Mouse (Mus musculus): ENCODE data around the gene Trem3.

The Trem3 gene

DNA sequence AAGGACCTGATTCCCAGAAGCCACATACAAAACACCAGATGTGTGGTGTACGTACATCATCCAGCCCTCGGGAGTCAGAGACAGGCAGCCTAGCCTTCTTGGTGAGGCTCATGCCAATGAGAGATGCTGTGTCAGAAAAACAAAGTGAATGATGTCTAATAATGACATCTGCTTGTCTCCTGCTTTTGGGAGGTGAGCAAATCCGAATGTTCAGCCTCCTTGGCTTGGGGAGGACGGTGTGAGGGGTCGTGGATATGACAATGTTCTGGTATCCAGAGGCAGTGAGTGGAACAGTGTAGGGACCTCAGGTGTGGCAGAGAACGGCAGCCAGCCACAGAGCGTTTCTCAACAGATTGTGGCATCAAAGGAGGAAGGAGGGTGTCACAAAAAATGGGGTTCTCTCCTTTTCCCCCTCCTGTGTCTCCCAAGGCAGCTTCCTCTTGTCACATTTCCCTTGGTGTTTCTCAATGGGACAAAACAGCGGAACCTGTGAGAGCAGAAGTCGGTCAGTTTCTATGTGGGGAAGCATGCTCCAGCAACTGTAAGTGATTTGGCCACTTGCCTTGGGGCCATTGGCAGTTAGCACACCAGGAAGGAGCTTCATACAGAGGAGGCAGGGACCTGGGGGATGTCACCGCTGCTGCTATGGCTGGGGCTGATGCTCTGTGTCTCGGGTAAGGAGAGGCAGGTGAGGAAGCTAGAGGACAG, at the start of gene Trem3:
Gene Trem3, plus strand, starts transcription at position 557 of the 708 bp plus-strand sequence.
- DNase-seq (ENCODE audit: low spot score in 2 of 2), result peak; percentile 38 to 41

DNA sequence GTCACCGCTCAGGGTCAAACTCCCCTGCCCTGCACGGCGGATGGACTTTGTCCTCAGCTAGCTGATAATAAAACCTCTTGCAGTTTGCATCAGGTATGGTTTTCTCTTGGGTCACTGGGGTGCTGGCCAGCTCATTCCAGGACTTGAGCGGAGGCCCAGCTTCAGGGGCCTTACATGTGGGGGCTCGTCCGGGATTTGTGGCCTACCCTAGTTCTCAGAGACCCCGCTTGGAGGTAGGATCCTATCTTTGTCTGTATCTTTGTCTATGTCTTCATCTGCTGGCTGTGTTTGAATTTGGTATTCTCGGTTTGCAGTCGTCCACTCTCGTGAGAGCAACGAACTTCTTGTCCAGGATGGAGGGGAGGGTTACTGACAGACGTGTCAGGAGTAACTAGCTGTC, 44.5 kb upstream of the Trem3 start:
- DNase-seq (ENCODE audit: low spot score in 2 of 2), result peak in 1 of 2 experiments; percentile 8

DNA sequence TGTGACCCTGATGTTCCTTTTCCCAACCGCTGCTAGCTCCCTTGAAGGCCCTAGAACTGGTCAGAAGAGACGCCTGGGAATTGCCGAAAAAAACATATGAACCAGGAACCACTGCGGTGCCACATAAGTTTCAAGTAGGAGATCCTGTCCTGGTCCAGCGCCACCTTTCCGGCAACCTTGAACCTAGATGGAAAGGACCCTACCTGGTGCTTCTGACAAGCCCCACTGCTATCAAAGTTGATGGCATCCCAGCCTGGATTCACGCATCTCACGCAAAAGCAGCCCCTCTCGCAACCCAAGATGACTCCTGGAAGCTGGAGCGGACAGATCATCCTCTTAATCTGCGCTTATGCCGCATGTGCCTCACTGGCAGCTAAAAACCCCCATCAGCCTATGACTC, 35.0 kb upstream of the Trem3 start:
- peak in 1 of 2 experiments; percentile 8 for DNase-seq (ENCODE audit: low spot score in 2 of 2)

- DNase-seq (ENCODE audit: low spot score in 2 of 2), result peak in 1 of 2 experiments; percentile 5
Measured at GRCm38 (mm10) chr17:48213511-48213910, 34.1 kb upstream of the Trem3 start.

GRCm38 (mm10) chr17:48215429-48215828, 32.1 kb upstream of the Trem3 start:
- DNase-seq (ENCODE audit: low spot score in 2 of 2), result no peak

- DNase-seq (ENCODE audit: low spot score in 2 of 2), result peak in 1 of 2 experiments; percentile 7
Measured at GRCm38 (mm10) chr17:48230680-48231079, 16.9 kb upstream of the Trem3 start.

DNA sequence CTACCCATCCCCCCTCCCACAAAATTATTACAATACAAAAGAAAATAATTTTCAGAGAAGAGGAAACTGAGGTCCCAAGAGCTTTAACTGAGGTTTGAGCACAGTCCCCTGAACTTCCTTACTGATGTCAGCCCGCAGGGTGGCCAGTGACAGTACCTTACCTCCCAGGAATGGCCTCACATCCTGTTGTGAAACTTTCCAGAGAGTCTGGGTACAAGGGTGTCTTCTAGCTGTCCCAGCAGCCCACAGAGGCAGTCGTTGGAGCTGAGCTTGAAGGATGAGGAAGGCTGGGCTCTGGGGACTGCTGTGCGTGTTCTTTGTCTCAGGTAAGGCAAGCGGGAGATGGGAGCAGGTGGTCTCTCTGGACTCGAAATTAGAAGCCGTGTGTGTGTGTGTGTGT, 15.1 kb upstream of the Trem3 start, which contains the start of gene Trem1:
Gene Trem1, plus strand, starts transcription at position 251 of the 400 bp plus-strand sequence.
- peak in 1 of 2 experiments; percentile 6 for DNase-seq (ENCODE audit: low spot score in 2 of 2)

DNA sequence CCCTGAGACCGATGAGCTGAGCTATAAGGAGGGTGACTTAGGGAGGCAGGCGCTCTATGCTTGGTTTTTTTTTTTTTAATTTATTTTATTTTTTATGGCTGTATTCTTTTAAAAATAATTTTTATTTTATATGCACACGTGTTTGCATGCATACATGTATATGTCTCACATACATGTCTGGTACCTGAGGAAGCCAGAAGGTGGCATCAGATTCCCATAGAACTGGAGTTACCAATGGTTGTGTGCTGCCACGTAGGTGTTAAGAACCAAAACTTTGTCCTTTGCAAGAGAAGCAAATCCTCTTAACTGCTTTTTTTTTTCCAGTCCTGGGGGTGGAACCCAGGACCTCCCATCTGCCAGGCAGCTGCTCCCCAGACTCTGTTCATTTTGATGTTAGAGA, 13.8 kb upstream of the Trem3 start:
- DNase-seq (ENCODE audit: low spot score in 2 of 2), result peak in 1 of 2 experiments; percentile 3

DNA sequence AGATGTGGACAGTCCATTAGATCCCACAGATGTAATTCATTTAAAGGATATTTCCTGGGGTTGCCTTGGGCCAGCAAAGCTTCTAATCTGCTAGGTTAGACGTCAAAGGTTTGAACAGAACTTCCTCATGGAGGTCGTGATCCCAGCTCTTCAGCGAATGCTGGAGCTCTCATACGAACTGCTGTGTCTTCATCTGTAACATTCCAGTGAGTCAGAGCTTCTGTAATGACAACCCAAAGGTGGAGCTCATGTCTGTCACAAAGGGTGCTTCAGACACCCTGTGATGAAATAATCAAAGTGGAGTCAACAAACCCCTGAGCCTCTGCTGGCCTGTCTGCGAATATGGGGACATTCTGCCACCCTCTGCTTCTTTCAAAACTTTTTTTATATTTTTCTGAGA, 13.0 kb upstream of the Trem3 start:
- peak in 1 of 2 experiments; percentile 8 for DNase-seq (ENCODE audit: low spot score in 2 of 2)

GRCm38 (mm10) chr17:48235773-48236370, 11.7 kb upstream of the Trem3 start:
- DNase-seq (ENCODE audit: low spot score in 2 of 2), result no peak

- DNase-seq (ENCODE audit: low spot score in 2 of 2), result no peak
Measured at GRCm38 (mm10) chr17:48237621-48238020, 10.0 kb upstream of the Trem3 start.

DNA sequence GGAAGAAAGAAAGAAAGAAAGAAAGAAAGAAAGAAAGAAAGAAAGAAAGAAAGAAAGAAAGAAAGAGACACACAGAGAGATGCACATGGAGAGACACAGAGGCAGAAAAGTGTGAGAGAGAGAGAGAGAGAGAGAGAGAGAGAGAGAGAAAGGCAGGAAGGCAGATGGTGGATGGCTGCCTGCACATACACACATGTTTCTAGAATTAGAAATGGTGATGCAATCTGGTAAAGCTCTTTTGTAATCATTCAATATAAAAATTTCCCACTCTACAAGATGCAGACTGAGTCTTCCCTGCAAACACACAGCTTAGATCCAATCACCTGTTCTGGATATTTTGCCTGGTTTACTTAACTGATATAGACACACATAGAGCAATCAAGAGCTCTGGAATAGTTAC, 1.5 kb downstream of the Trem3 start:
- peak in 1 of 2 experiments; percentile 33 for DNase-seq (ENCODE audit: low spot score in 2 of 2)

DNA sequence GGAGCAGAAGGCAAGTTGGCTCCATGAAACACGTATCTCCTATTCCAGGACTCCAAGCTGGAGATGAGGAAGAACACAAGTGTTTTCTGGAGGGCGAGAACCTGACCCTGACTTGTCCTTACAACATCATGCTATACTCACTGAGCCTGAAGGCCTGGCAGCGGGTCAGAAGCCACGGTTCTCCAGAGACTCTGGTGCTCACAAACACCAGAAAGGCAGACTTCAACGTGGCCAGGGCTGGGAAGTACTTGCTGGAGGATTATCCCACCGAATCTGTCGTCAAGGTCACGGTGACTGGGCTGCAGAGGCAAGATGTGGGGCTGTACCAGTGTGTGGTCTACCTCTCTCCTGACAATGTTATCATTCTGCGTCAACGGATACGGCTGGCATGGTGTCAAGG, 1.9 kb downstream of the Trem3 start:
- DNase-seq (ENCODE audit: low spot score in 2 of 2), result no peak

DNA sequence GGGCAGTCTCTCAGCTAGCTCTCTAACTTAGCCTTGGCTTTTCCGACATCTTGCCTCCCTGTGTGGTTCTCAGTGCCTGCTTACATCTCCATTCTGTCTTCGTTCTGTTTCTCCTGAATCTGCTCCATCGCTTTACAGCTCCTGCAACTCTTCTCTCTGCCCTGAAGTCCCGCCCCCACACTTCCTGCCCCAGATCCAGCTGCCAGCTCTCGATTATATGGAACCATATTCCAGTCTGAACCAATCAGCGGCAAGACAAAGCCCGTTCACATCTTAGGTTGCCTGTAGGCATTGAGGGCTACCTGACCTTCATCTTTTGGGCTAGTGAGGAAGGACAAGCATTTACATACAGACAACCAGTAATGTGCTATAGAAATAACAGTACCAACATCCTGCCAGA, 3.1 kb downstream of the Trem3 start:
- DNase-seq (ENCODE audit: low spot score in 2 of 2), result peak in 1 of 2 experiments; percentile 7

GRCm38 (mm10) chr17:48256575-48256974, 9.0 kb downstream of the Trem3 start:
- no peak for DNase-seq (ENCODE audit: low spot score in 2 of 2)

GRCm38 (mm10) chr17:48261868-48262267, 14.3 kb downstream of the Trem3 start:
- no peak for DNase-seq (ENCODE audit: low spot score in 2 of 2)

- DNase-seq (ENCODE audit: low spot score in 2 of 2), result no peak
Measured at GRCm38 (mm10) chr17:48263741-48264362, 16.3 kb downstream of the Trem3 start, which contains the start of gene Treml4. Gene Treml4 (plus strand): TSS chr17:48264295.

DNA sequence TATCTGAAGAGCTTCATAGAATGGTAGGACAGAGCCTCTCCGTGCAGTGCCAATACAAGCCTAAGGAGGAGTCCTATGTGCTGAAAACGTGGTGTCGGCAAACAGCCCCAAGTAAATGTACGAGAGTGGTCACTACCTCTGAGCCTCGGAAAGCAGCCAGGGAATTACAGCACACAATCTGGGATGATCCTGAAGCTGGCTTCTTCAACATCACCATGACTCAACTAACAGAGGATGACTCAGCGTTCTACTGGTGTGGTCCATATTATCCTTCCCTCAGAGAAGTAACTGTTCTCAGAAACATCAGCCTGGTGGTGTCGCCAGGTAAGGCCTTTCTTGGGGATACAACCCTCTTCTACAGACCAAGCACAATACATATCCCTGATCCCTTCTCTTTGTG, 17.1 kb downstream of the Trem3 start:
- no peak for DNase-seq (ENCODE audit: low spot score in 2 of 2)

GRCm38 (mm10) chr17:48266138-48266537, 18.6 kb downstream of the Trem3 start:
- no peak for DNase-seq (ENCODE audit: low spot score in 2 of 2)

- no peak for DNase-seq (ENCODE audit: low spot score in 2 of 2)
Measured at GRCm38 (mm10) chr17:48266610-48267304, 19.2 kb downstream of the Trem3 start.

DNA sequence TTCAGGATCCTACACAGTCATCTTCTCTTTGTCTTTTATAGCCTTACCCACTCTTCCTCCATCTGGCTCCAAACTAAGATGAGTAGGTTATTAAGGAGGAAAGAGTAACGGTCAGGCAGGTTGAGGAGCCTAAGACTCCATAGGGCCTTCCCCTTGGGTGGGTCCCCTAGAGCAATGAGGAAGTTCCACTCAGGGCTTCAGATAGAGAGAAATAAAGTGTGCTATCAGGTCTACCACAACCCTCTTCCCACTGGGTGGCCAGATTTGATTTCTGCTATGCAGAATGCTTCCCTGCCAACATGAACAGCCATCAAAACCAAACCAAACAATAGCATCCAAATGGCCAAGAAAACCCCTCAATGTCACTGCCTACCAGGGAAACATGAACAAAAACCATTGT, 20.0 kb downstream of the Trem3 start:
- no peak for DNase-seq (ENCODE audit: low spot score in 2 of 2)

DNA sequence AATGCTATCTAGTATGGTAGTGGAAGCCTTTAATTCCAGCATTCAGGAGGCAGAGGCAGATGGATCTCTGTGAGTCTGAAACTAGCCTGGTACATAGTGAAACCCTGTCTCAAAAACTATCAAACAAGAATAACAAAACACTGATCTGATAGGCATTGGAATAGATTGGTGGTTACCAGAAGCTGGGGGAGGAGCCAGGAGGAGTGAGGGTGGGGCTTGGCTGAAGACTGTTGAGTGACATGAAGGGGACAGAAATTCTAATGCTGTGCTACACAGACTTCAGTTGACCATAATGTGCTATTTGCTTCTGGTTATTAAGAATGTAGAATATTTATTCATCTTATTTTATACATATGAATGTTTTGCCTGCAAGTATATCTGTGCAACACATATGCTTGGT, 20.7 kb downstream of the Trem3 start:
- no peak for DNase-seq (ENCODE audit: low spot score in 2 of 2)
